Mouse (Mus musculus): ENCODE measurements at regions not wholly inside any gene's neighbourhood (a gene's known extent, or its start where the extent isn't known, plus 50 kb on each side); places are given as distances from the start of the nearest gene placed in this dataset.

GRCm38 (mm10) chr10:125026851-125027250 lies 362.4 kb downstream of the Slc16a7 start:
- Histone ChIP-seq H3K4me1 (ENCODE audit: control insufficient read depth in 2 of 2, insufficient read depth in 2 of 2, low read length in 2 of 2, poor library complexity in 1 of 2) (no peaks in the 10 kb centered on the region), H3K36me3 (ENCODE audit: control insufficient read depth, insufficient read depth, low read length, poor library complexity, severe bottlenecking) (no peaks in the 10 kb centered on the region), H3K27ac (ENCODE audit: insufficient read depth, low read depth, low read length, poor library complexity, severe bottlenecking) (no peak overlapping the region), H3K4me3 (ENCODE audit: insufficient read depth in 1 of 2, low read depth in 1 of 2, low read length in 2 of 2, poor library complexity in 1 of 2, severe bottlenecking in 1 of 2) (no peak overlapping the region), H3K9ac (ENCODE audit: insufficient read depth, low read depth, low read length, poor library complexity, severe bottlenecking) (no peak overlapping the region), H3K9me3 (ENCODE audit: control insufficient read depth, insufficient read depth, low read depth, low read length) (no peaks in the 10 kb centered on the region)
- DNase-seq (ENCODE audit: low read depth, low spot score) = no peak
- in situ Hi-C loops (cut with MboI; ENCODE audit: low sequenced_read_pairs in 2 of 2, unreplicated experiment in 2 of 2) = no loop called here
- TF ChIP-seq HCFC1 (IDR thresholded peaks at IDR 0.05; ENCODE audit: borderline replicate concordance, insufficient read depth, low read length) (no peak), MAFK (IDR thresholded peaks at IDR 0.05; ENCODE audit: insufficient read depth, low read depth, low read length) (no peak), CHD2 (IDR thresholded peaks at IDR 0.05; ENCODE audit: low read depth, low read length) (no peak), ZNF384 (IDR thresholded peaks at IDR 0.05; ENCODE audit: low read depth, low read length) (no peak), ZC3H11A (IDR thresholded peaks at IDR 0.05; ENCODE audit: borderline replicate concordance, low read depth, low read length) (no peak)

Data from ES-E14 (cell line).